Mouse (Mus musculus) liver, adult 2 months (tissue): Measurements from ENCODE around the gene Snx14. TPM values are rescaled to one million over a fixed set of nuclear protein-coding genes. Genes with fewer than 3 reads are reported as not detected.

Source experiments
- DNase-seq: peaks from one replicate; pipeline ENCODE4 v3.0.0-alpha.2; 2011; ENCODE audit warnings: low read depth, low spot score; ENCODE audit errors: extremely low read depth
- H3K27ac ChIP-seq: fragments of 200-500 bp; replicated peaks from 2 replicates; pipeline ENCODE4 v1.5.1; 2012; ENCODE audit warnings: low read depth, mild to moderate bottlenecking, control low read depth, inconsistent platforms, low read length; ENCODE audit not compliant: insufficient read depth
- H3K27me3 ChIP-seq: fragments of 200-500 bp; 2 replicates; pipeline ENCODE4 v1.6.1; 2012; ENCODE audit warnings: mild to moderate bottlenecking, moderate library complexity, low read length, inconsistent platforms; ENCODE audit not compliant: control insufficient read depth, insufficient read depth
- H3K36me3 ChIP-seq: fragments of 200-500 bp; 2 replicates; pipeline ENCODE4 v1.6.1; 2012; ENCODE audit warnings: low read length, inconsistent platforms; ENCODE audit not compliant: control insufficient read depth, insufficient read depth
- H3K4me1 ChIP-seq: fragments of 200-500 bp; 2 replicates; pipeline ENCODE4 v1.6.1; 2011; ENCODE audit warnings: low read length; ENCODE audit not compliant: control insufficient read depth, insufficient read depth
- H3K4me3 ChIP-seq: fragments of 200-500 bp; 2 replicates; pipeline ENCODE4 v1.5.1; 2011; ENCODE audit warnings: low read depth, mild to moderate bottlenecking, control low read depth, low read length, moderate library complexity; ENCODE audit not compliant: insufficient read depth
- H3K79me2 ChIP-seq: fragments of 200-500 bp; 2 replicates; pipeline ENCODE4 v1.6.1; 2012; ENCODE audit warnings: inconsistent platforms, mild to moderate bottlenecking, low read length, moderate library complexity; ENCODE audit not compliant: control insufficient read depth, insufficient read depth
- H3K9ac ChIP-seq: fragments of 200-500 bp; 2 replicates; pipeline ENCODE4 v1.6.1; 2012; ENCODE audit warnings: low read depth, mild to moderate bottlenecking, control low read depth, inconsistent platforms, low read length
- CTCF ChIP-seq: fragments of 200-500 bp; IDR thresholded peaks from 2 replicates; pipeline ENCODE4 v1.5.1; 2011; ENCODE audit warnings: low read depth, low read length, control low read depth
- POLR2A ChIP-seq: fragments of 200-500 bp; IDR thresholded peaks from 2 replicates; pipeline ENCODE4 v1.6.1; 2011; ENCODE audit warnings: low read length, control low read depth; ENCODE audit not compliant: insufficient read depth; ENCODE audit errors: extremely low read depth
- WGBS: fragments of 180-500 bp; shearing (Covaris S2); methylation state at CpG from one replicate; pipeline ENCODE4 v1.1.7; 2018; 5-methylcytosine and 5-hydroxymethylcytosine counted together
- polyA plus RNA-seq: library from polyadenylated mRNA; depleted of rRNA; stranded (reverse); fragments of >200 nt; gene quantifications from 2 replicates; pipeline ENCODE4 v1.2.3, GENCODE M21; 2012
- total RNA-seq: library from RNA; depleted of rRNA; stranded (reverse); fragments of >200 nt; gene quantifications from 2 replicates; pipeline ENCODE4 v1.2.3, GENCODE M21; 2014

Snx14 gene
- total and polyA plus RNA-seq, 2 experiments, result 9.0 to 23.6 TPM

DNA sequence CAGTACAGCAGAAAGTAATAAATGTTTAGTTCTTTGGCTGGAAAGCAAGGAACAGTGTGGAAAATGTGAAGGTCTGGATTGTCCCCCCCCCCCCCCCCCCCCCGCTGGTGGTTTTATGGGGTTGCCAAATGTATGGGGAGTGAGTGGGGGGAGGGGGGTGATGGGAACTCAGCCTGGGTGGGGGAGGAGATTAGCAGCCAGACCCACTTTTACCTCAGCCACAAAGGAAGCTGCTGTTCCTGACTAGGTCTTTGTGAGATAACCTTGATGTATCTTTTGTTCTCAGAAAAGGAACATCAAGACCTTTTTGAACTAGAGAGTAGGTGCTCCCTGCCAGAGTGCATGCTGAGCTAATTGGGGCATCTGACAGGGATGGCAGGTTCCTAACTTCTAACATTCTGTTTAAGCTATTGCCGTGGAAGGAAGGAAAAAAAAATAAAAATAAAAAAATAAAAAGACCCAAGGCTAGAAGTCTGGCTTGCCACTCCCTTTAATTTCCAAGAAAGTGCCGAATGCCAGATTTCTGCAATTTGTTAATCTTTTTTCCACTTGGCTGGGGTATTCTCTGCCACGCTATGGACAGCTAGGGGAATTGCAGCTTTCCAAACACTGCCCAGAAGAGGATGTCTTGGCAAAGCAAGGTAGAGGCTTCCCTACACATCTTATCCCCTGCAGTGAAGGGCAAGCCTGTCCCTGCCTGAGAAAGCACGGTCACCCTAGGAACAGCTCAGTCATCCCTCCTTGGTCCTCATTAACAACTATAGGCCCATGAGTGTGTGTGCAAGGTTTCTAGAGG lies 76.5 kb downstream of the Snx14 start:
- Histone ChIP-seq H3K9ac (no peak overlapping the region), H3K36me3 (no peaks in the 10 kb centered on the region), H3K27me3 (no peaks in the 10 kb centered on the region), H3K4me3 (no peak overlapping the region), H3K27ac (no peak overlapping the region), H3K79me2 (no peaks in the 10 kb centered on the region), H3K4me1 (peaks cover 8% of the 10 kb centered on the region)
- DNase-seq, result no peak
- TF ChIP-seq POLR2A, result no peak
- TF ChIP-seq CTCF, result no peak
- WGBS, result 54% methylated on average over 5 of the region's 5 CpGs

DNA sequence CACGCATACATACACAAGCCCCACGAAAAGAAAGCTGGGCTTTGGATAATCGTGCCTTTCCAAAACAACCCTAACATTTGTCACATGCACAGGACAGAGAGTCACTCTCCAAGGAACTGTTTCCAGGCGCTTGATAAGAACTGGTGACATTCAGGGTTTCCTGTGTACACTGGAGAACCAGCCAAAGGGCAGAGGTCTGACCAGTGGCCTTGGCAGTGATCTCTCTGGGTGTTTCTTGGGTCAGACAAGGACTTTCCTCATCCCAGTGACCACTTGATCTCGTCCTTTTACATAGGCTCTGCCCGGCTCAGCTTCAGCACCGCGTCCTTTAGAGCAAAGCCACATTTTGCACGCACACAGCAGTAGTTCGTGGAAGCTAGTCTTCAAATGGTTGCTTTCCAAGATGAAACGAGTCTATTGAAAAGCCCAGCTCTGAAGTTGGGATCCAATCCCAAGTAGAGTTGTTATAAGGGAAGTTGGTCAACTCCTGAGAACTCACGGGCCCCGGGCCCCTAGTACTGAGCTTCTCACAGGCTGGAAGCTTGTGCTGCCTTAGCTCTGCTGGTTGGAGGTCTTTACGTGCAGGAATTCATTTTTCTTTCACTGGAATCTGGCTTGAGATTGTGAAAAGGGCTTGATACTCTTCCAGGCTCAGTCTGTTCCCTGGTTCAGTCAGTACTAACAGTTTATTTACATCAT lies 77.4 kb downstream of the Snx14 start:
- TF ChIP-seq CTCF, result no peak
- TF ChIP-seq POLR2A, result no peak
- peak overlapping the region; percentile 84 for H3K27ac ChIP-seq
- no peak overlapping the region for H3K9ac ChIP-seq
- H3K4me3 ChIP-seq, result no peak overlapping the region
- H3K4me1 ChIP-seq, result peaks cover 5% of the 10 kb centered on the region
- no peaks in the 10 kb centered on the region for H3K27me3 ChIP-seq
- peak; percentile 61 for DNase-seq
- 69% methylated on average over 14 of the region's 14 CpGs for whole genome bisulfite sequencing
- H3K36me3 ChIP-seq, result no peaks in the 10 kb centered on the region
- H3K79me2 ChIP-seq, result no peaks in the 10 kb centered on the region

DNA sequence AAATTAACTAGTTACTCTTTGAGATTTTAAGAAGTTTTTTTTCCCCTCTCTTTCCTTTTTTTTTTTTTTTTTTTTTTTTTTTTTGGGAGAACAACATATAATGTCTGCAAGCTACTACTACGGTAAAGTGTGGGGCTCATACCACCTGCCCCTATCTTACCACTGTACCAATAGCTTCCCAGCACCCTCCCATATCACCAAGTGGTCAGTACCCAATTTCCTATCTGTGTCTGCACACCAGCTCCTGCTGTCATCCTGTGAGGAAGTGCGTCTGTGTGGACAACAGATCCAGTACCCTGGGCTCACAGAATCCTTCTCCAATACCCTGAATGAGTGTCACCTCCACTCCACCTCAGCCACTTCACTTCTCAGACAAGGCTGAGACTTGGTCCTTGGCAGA lies 79.6 kb downstream of the Snx14 start:
- TF ChIP-seq CTCF (no peak), POLR2A (no peak)
- no peaks in the 10 kb centered on the region for H3K79me2 ChIP-seq
- no peak overlapping the region for H3K27ac ChIP-seq
- no peaks in the 10 kb centered on the region for H3K27me3 ChIP-seq
- no peak overlapping the region for H3K9ac ChIP-seq
- peaks cover 5% of the 10 kb centered on the region for H3K4me1 ChIP-seq
- DNase-seq, result no peak
- no peak overlapping the region for H3K4me3 ChIP-seq
- WGBS, result 73% methylated on average over 2 of the region's 2 CpGs
- H3K36me3 ChIP-seq, result no peaks in the 10 kb centered on the region

DNA sequence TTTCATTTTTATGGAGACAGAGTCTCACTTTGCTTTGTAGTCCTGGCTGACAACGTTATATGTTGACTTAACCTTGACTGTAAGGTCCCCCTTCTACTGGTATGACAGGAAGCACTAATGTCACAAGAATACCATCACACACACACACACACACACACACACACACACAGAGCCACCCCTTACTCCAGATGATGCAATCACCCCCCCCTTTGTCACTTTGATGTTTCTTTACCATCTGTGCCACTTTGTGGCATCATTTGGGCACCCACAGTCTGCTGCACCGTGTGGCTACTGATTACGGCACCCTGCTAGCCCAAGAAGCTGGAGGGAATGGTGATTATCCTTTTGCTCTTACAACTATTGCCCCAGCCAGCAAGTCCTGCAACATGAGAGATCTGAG lies 81.6 kb downstream of the Snx14 start:
- 52% methylated on average over 3 of the region's 3 CpGs for WGBS
- Histone ChIP-seq H3K27ac (no peak overlapping the region), H3K79me2 (no peaks in the 10 kb centered on the region), H3K9ac (no peak overlapping the region), H3K27me3 (no peaks in the 10 kb centered on the region), H3K4me3 (no peak overlapping the region), H3K36me3 (no peaks in the 10 kb centered on the region), H3K4me1 (peaks cover 3% of the 10 kb centered on the region; the same call in 1 of the 2 replicates)
- no peak for TF ChIP-seq CTCF
- no peak for TF ChIP-seq POLR2A
- no peak for DNase-seq

DNA sequence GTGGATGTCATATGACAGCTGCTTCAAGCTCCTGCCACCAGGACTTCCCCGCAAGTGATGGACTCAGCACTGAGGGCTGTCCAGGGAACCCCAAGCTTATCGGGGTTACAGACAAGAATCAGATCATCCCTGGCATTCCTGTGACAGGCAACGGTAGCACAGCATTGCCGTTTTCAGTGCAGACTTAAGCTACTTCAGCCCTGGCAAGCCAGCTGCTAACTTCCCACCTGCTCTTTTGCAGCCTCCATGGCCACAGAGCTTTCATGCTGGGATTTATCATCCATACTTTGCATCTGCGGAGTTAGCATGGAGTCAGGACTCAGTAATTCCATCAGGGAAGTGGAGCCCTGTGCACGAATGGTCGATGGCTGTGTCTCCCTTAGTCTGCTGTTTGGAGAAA lies 85.3 kb downstream of the Snx14 start:
- TF ChIP-seq POLR2A (no peak), CTCF (no peak)
- H3K27me3 ChIP-seq, result no peaks in the 10 kb centered on the region
- no peak overlapping the region for H3K27ac ChIP-seq
- DNase-seq, result no peak
- 93% methylated on average over 7 of the region's 7 CpGs for WGBS
- no peaks in the 10 kb centered on the region for H3K36me3 ChIP-seq
- H3K79me2 ChIP-seq, result no peaks in the 10 kb centered on the region
- no peak overlapping the region for H3K4me3 ChIP-seq
- no peak overlapping the region for H3K9ac ChIP-seq
- no peaks in the 10 kb centered on the region; the same call in 1 of the 2 replicates for H3K4me1 ChIP-seq

DNA sequence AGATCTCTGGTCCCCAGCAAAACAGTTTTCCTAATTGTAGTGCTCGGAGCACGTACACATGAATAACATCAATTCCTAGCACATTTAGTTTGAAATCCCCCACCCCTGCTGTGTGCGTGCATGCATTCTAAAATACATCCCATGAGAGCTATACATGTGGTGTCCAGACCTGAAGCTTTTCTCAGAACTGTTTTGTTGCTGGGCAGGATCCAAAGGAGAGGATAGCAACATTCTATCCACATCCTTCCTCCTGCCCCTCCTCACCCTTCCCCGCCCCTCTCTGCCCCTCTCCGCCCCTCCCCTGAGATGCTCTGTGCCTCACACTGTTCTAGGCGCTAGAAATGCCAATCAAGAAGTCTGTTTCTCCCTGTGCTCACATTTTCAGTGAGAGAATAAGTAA lies 86.0 kb downstream of the Snx14 start:
- DNase-seq, result no peak
- WGBS, result 95% methylated on average over 6 of the region's 6 CpGs
- no peak overlapping the region for H3K27ac ChIP-seq
- H3K36me3 ChIP-seq, result no peaks in the 10 kb centered on the region
- H3K9ac ChIP-seq, result no peak overlapping the region
- H3K4me3 ChIP-seq, result no peak overlapping the region
- H3K79me2 ChIP-seq, result no peaks in the 10 kb centered on the region
- TF ChIP-seq CTCF (no peak), POLR2A (no peak)
- H3K27me3 ChIP-seq, result no peaks in the 10 kb centered on the region
- no peaks in the 10 kb centered on the region; the same call in 1 of the 2 replicates for H3K4me1 ChIP-seq
